Mouse (Mus musculus): ENCODE results near the gene Gk. TPM values are rescaled to one million over a fixed set of nuclear protein-coding genes. Genes with fewer than 3 reads are reported as not detected.

Gk gene
- total RNA-seq (2017): 40.1 to 64.3 TPM (median 52.2 TPM) in 3 replicates

DNA sequence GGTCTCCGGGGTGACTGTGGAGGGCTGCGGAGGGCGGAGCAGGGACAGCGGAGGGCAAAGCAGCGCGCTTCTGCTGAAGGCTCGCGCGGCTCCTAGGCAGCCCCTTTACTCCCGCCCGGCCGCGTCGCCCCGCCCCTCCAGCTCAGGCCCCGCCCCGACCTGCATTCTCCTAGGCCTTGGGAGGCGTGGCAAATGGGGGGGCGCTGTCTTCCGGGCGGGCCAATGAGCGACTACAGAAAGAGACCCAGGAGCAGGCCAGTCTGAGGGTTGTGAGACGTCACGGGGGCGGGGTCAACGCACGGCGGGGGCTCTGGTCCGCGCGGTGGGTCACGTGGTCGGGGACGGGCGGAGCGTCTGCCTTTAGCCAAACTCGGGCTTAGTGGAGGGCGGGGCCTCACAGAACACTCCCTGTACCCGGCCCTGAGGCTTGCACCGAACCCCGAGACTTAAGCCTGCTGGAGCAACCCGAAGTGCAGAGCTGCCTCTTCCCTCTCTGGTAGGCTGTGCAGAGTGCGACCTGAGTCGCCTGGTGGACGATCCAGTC, at the start of gene Gk:
Gene Gk (minus strand): TSS at position 276 of the 544 bp plus-strand sequence.
- peak; percentile 97 for ATAC-seq (replicated peaks; ENCODE audit: insufficient number of reproducible peaks, low FRiP score, low TSS enrichment, poor library complexity, severe bottlenecking)

DNA sequence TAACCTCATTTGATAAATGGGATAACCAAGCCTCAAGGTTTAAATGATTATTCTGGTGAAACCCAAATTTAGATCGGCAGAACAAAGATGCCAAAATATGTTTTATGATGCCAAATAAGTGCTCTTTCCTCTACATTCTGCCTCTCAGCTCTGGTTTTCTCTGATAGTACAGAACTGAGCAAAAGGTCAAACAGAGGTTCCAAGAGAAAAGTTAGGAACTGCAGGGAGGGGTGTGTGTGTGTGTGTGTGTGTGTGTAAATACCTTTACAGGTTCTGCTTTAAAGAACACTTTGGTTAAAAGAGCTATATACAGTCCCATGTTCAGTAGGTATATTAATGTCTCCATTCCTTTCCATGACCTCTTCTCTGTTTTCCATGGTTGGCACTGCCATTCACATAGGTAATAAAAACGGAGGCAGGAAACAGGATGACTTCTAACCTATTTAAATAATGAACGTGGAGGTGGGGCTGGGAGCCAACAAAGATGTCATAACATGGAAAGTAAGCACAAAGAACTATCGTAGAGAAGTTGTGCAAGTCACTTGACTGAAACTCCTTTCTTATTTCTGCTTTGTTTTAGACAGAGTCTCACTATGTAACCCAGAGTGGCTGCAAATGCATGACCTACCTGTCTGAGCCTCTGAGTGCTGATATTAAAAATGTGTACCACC, 28.2 kb upstream of the Gk start:
- ATAC-seq (replicated peaks; ENCODE audit: insufficient number of reproducible peaks, low FRiP score, low TSS enrichment, poor library complexity, severe bottlenecking): no peak

DNA sequence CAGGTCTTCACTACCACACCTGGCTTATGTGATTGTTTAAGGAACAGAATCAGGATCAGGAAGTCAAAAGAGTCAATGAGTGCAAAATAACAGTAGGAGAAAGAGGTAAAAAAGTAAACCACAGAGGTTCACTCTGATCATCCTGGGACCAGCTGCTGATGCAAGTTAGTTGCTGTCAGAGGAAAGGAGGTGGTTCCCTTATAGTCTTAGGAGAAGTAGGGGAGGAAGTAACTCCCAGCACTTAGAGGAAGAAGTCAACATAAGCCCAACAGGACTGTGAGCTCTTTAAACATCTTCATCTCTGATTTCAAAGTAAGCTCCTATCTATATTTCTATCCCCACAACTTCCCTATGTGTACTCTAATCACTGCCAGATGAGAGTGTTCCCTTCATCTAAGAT, 26.4 kb upstream of the Gk start:
- ATAC-seq (replicated peaks; ENCODE audit: insufficient number of reproducible peaks, low FRiP score, low TSS enrichment, poor library complexity, severe bottlenecking): 0 out of 2 replicates have a peak, but pooled peaks have one; percentile 50

DNA sequence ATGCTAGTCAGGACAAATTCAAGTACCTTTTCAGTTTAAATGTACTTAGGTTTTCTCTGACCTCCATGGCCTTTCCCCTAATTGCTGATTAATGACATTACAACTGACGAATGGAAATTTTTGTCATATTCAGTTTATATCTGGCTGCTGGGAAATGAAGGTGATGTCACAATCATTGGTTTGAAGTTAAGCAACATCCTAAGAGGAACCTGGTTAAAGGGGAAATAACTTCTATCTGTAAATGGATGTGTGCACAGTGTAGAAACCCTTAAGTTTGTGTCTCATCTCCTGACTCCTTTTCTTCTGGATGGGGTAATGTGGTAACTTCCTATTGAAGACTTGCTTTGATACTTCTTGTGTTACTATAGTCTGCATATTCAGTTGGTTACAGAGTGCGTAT, 20.8 kb upstream of the Gk start:
- ATAC-seq (replicated peaks; ENCODE audit: insufficient number of reproducible peaks, low FRiP score, low TSS enrichment, poor library complexity, severe bottlenecking): peak; percentile 94

DNA sequence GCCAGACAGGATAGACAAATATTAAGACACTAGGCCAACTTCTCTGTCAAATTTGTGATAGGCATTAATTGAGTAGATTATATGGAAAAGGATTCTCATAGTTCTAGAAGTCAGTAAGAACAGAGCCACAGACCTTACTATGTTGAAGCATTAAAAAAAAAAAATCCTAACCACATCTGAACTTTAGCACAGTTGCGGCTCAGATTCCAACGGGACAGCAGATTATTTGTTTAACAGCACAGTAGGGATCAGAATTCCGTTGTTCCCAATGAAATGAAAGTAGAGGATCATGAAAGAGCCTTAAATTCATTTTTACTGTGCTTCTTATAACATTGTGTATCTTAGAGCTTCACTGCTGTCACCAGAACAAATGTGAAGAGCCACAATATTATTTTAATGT, 1.7 kb upstream of the Gk start:
- ATAC-seq (replicated peaks; ENCODE audit: insufficient number of reproducible peaks, low FRiP score, low TSS enrichment, poor library complexity, severe bottlenecking): no peak

DNA sequence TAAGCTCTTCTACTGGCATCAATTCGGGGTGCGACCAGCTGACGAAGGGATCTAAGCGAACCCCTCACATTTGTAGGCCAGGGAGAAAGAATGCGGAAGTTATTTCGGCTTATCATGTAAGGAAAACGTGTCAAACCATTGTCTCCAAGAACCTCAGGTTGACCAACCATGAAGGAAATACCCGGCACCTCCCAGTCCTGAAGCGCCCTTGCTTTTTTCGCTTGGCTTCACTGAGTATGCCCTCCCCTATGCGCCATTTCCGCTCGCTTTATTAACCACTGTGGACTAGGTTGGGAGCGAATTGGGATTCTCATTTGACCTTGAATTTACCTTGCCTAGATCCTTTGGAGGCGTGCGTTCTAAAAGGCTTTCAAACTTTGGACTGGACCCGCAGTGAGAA, 522 bp upstream of the Gk start:
- peak; percentile 16; the same call in 1 of the 2 replicates for ATAC-seq (replicated peaks; ENCODE audit: insufficient number of reproducible peaks, low FRiP score, low TSS enrichment, poor library complexity, severe bottlenecking)

DNA sequence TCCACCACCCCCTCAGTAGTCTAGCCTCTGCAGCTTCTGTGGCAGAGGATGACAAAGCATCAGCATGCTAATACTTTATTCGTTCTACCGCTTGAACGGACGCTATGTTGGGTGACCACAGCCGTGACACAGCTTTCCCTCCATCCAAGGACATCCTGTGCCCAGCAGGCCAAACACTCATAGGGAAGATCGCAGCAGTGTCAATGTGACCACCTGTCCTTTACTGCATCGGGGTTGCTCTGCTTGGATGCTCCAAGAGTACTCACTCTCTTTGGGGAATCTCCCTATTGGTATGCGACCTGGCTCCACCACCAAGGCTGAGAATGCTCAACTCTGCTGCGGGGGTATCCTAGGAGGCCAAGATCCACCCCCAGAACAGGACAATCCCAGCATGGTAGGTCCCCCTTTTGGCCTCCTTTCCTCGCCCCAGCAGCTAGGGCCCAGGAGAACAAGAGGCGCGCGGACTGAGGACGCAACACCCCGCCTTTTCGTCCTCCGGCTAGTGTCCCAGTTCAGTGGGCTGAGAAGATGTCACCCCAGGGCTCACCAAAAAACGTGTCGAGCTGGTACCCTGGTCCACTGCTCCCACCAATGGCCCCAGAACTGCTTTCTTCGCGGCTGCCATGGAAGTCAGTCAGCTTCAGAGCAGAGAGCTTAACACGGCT, 608 bp downstream of the Gk start:
- peak; percentile 9; the same call in 1 of the 2 replicates for ATAC-seq (replicated peaks; ENCODE audit: insufficient number of reproducible peaks, low FRiP score, low TSS enrichment, poor library complexity, severe bottlenecking)

DNA sequence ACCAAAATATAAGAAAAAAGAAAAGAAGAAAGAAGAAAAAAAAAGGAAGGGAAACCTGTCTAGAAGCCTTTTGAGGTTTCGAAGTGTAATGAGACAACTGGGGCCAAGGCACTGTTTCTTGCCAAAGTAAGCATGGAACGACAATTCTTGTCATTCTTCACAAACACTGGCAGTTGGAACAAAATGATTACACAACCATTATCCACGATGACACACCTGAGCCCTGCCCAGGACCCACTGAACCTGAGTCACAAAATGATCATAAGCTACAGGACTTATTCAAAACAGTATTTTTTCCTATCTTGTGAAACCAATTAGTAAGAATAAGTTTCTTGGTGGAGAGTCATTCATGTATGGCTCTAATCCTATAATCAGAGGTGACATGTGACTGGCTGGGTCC, 5.3 kb downstream of the Gk start:
- no peak for ATAC-seq (replicated peaks; ENCODE audit: insufficient number of reproducible peaks, low FRiP score, low TSS enrichment, poor library complexity, severe bottlenecking)

DNA sequence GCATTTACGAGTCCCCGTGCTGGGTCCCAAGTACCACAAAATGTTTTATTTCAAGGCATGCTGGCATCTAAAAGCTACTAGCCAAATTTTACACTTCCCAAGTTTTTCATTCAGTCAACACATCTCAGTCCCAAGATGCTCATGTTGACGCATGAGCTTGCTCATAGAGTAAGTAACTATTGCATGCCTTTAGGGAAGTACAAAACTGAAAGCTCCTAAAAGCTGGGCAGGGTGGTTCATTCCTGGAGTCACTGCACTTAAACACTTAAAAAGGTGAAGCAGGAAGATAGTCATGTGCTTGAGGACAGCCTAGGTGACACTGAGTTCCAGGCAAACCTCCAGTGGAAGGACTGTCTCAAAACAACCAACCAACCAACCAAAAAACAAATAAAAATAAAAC, 5.9 kb downstream of the Gk start:
- ATAC-seq (replicated peaks; ENCODE audit: insufficient number of reproducible peaks, low FRiP score, low TSS enrichment, poor library complexity, severe bottlenecking): no peak

DNA sequence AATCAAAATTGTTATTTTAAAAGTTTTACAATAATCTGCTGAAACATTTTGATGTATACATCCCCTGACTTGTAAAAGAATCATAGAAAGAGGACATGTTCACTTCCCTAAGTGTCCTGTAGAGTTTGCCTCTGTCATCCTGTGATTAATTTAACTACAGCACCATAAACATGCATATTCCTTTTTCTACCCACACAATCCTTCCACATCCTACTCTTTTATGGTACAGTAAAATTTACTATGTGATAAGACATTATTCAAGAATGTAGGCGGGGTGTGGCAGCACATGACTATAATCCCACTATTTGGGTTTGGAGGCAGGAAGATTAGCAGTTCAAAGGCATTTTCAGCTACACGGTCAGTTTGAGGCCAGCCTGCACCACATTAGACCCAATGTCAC, 8.0 kb downstream of the Gk start:
- no peak for ATAC-seq (replicated peaks; ENCODE audit: insufficient number of reproducible peaks, low FRiP score, low TSS enrichment, poor library complexity, severe bottlenecking)

DNA sequence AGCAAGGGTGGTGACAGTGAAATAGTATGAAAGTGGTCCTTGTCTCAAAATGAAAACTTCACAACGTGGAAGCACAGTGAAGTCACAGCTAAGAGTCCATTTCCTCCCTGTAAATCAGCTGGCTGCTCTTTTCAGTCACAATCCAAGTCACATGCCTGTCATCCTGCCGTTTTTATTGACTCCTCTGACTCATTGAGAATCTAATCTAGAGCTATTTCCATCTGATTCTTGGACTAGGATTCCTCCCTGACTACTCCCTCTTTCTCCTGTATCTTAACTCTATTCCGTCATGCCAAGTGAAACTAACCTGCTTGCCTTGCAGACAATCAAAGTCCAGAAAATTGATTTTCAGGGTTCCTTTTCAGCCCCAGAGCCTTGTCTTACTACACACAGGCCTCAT, 20.6 kb downstream of the Gk start:
- no peak for ATAC-seq (replicated peaks; ENCODE audit: insufficient number of reproducible peaks, low FRiP score, low TSS enrichment, poor library complexity, severe bottlenecking)

DNA sequence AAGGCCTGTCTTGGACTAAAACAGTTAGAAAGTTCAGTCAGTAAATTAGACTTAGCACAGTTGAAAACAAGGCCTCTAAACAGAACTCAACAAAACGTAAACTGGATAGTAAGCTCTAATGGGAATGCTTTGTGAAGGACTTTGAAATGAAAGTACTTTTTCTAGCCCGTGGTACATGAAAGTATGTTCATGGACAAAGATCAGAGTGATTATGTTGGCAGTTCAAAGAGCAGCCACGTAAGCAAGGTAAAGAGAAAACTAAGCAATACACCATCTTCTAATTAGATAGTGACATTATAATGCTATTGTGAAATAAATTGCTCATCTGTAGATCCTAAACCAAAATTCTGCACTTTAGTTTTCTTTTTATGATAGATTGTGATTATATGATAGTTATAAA, 32.8 kb downstream of the Gk start:
- no peak for ATAC-seq (replicated peaks; ENCODE audit: insufficient number of reproducible peaks, low FRiP score, low TSS enrichment, poor library complexity, severe bottlenecking)

DNA sequence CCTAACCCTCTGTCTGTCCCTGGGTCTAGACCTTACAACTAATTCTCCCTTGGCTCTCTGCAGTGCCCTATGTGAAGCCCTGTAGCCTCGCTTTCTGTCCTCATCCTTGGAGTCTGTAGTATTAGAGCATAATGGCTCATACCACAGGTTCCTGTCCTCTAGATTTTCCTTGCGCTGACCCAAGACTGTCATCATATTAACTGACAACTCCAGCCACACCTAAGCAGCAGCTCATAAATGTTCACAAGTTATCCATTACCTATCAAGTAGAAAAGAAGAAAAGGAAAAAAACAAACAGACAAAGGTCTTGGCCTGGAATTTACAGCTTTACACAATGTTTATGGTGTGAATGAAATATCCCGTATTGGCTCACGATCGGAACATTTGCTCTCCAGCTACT, 43.4 kb downstream of the Gk start:
- ATAC-seq (replicated peaks; ENCODE audit: insufficient number of reproducible peaks, low FRiP score, low TSS enrichment, poor library complexity, severe bottlenecking): no peak

DNA sequence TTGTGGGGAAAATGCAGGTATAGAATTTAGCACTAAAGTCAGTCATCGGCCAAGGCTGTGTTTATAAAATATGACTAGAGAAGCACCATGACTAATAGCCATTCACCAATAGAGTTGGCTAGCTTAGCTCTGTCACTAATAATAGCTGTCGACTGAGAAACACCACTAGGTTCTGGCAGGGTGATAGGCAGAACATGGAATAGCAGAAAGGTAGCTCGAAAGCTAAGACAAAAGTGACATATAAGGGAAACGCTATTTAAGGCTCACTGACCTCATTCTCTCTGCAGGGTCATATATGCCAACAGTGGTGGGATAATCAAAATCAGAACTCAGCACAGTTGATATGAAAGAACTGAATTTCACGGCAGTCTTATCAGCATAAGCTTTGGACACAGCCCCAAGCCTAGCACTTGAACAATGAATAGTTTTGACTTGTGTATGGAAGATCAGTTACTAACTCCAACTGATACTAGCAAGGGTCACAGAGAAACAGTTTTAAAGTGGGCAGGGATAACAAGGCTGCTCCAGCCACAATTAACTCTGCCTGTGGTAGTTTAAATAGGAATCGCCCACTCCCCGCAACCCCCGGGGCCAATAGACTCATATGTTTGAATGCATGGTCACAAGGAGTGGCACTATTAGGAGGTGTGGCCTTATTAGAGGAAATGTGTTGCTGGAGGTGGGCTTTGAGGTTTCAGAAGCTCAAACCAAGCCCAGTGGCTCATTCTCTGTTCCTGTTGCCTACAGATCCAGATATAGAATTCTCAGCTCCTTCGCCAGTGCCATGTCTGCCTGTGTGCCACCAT, 45.3 kb downstream of the Gk start:
- no peak for ATAC-seq (replicated peaks; ENCODE audit: insufficient number of reproducible peaks, low FRiP score, low TSS enrichment, poor library complexity, severe bottlenecking)

DNA sequence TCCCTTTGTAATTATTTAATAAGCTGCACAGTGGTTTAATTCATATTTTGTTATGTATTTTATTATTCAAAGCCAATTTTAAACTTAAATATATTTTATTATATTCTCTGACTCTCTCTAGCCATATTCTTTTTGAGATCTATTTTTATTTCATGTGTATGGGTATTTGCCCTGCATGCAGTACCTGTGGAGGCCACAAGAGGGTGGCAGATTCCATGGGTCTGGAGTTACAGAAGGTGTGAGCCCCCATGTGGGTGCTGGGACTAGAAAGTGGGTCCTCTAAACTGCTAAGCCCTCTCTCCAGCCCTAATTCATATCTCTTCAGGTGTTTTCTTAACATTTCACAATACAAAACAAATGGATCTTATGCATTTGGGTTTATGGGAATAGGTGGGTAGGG, 55.4 kb downstream of the Gk start:
- ATAC-seq (replicated peaks; ENCODE audit: insufficient number of reproducible peaks, low FRiP score, low TSS enrichment, poor library complexity, severe bottlenecking): no peak

DNA sequence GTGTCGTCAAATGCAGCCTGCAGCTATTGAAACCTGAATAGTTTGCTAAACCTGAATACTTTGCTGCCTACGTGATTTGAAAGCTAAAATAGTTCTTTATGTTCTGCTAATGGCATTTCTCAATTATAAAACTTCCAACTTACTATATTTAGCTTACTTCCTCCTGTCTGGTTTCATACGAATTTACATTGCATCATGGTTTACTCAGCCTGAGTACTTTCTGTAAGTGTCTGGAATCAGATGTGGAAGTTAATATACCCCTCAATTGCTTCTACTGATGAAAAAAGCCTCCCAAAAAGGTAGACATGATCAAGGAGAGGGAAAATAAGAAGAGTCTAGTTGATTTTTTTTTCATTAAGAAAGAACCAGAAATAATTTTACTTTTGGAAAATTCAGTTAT, 66.2 kb downstream of the Gk start:
- no peak for ATAC-seq (replicated peaks; ENCODE audit: insufficient number of reproducible peaks, low FRiP score, low TSS enrichment, poor library complexity, severe bottlenecking)

DNA sequence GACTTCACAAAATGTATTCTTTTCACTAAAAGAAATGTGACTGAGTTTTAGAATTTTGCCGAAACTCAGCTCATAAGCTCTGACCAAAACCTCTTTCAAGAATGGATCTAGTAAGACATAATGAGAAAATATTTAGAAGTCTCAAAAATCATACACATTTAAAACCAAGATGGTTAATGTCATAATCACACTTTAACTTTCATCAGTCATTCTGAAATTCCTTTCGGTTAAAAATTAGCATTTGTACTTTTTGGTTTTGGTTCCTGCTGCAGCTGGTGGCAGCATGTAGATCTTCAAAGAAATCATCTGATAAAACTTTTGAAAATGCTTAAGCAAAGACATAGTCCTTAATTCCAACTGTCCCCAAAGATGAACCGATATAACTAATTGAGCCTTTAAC, 70.9 kb downstream of the Gk start:
- no peak for ATAC-seq (replicated peaks; ENCODE audit: insufficient number of reproducible peaks, low FRiP score, low TSS enrichment, poor library complexity, severe bottlenecking)

DNA sequence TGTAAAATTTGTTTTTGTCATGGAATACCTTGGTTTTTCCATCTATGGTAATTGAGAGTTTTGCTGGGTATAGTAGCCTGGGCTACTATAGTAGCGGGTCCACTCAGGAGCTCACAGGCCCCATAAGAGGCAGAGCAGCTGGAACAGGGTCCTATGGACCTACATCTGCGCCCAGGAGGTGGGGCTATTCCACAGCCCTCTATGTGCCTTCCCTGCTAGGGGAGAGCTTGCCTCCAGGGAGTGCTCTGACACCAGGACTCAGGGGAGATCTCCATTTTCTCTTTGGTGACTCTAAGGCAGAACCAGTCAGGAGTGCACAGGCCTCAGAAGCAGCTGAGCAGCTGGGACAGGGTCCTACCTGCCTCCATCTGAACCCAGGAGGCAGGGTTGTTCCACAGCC, 92.9 kb downstream of the Gk start:
- no peak for ATAC-seq (replicated peaks; ENCODE audit: insufficient number of reproducible peaks, low FRiP score, low TSS enrichment, poor library complexity, severe bottlenecking)

DNA sequence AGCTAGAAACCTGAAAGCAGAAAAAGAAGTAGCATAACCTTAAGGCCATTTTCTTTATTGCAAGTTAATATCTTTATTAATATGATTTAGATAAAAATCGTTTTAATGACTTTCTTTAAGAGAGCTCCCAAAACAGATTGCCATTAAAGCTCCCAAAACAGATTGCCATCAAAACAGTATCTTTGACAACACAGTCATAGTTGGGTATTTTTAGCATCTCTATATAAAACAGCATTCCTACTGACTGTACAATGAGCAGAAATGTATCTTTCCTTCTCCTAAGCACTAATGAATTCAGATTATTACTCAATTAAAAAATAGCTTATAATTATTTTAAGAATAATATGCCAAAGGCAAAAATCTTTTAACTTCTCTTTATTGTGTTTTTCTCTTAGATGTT, 94.5 kb downstream of the Gk start:
- no peak for ATAC-seq (replicated peaks; ENCODE audit: insufficient number of reproducible peaks, low FRiP score, low TSS enrichment, poor library complexity, severe bottlenecking)

DNA sequence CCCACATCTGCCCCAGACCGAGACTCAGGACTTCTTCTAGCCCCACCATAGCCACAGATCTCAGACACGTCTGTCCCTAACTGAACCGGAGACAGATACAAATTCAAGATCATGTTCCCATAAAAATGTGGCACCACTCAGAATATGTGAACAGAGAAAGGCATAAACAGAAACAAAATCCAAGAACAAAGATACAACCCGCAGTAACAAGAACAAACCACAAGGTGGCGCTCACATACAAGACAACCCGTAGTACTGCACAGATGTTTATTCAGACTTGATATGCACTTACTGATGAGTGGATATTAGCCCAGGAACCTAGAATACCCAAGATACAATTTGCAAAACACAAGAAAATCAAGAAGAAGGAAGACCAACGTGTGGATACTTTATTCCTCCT, 99.8 kb downstream of the Gk start:
- no peak for ATAC-seq (replicated peaks; ENCODE audit: insufficient number of reproducible peaks, low FRiP score, low TSS enrichment, poor library complexity, severe bottlenecking)
